Mouse (Mus musculus) adipocyte (in vitro differentiated cells): ENCODE measurements at regions not wholly inside any gene's neighbourhood (a gene's known extent, or its start where the extent isn't known, plus 50 kb on each side); places are given as distances from the start of the nearest gene placed in this dataset.

Experiments
- DNase-seq: peaks from one replicate; pipeline ENCODE4 v3.0.0-alpha.2; 2016; ENCODE audit warnings: low spot score

- DNase-seq, result no peak
These were observed 87.6 kb downstream of the Rpl10-ps3 start for GRCm38 (mm10) chr9:50257162-50257561.

GRCm38 (mm10) chr9:50244982-50245671, 99.6 kb downstream of the Rpl10-ps3 start:
- DNase-seq, result no peak

- DNase-seq, result no peak
These were observed 103.8 kb downstream of the Rpl10-ps3 start for GRCm38 (mm10) chr9:50240923-50241322.

- no peak for DNase-seq
These were observed 108.9 kb downstream of the Rpl10-ps3 start for GRCm38 (mm10) chr9:50235908-50236307.

GRCm38 (mm10) chr9:50234655-50235054, 110.1 kb downstream of the Rpl10-ps3 start:
- no peak for DNase-seq

- DNase-seq, result no peak
These were observed 111.7 kb downstream of the Rpl10-ps3 start for GRCm38 (mm10) chr9:50232958-50233510.

GRCm38 (mm10) chr9:50210481-50210880, 134.3 kb downstream of the Rpl10-ps3 start:
- DNase-seq, result no peak

GRCm38 (mm10) chr9:50199422-50200218, 145.1 kb downstream of the Rpl10-ps3 start:
- no peak for DNase-seq

- DNase-seq, result no peak
These were observed 152.2 kb downstream of the Rpl10-ps3 start for GRCm38 (mm10) chr9:50192400-50193110.

- no peak for DNase-seq
These were observed 153.6 kb downstream of the Rpl10-ps3 start for GRCm38 (mm10) chr9:50191136-50191535.

- peak; percentile 64 for DNase-seq
These were observed 156.1 kb downstream of the Rpl10-ps3 start for GRCm38 (mm10) chr9:50188576-50189070.

GRCm38 (mm10) chr9:50181360-50181759, 163.4 kb downstream of the Rpl10-ps3 start:
- no peak for DNase-seq

- DNase-seq, result no peak
These were observed 168.6 kb downstream of the Rpl10-ps3 start for GRCm38 (mm10) chr9:50176131-50176530.

- DNase-seq, result peak; percentile 92
These were observed 172.8 kb downstream of the Rpl10-ps3 start for GRCm38 (mm10) chr9:50171826-50172464.

GRCm38 (mm10) chr9:50171164-50171563, 173.6 kb downstream of the Rpl10-ps3 start:
- DNase-seq, result no peak

- DNase-seq, result no peak
These were observed 174.1 kb downstream of the Rpl10-ps3 start for GRCm38 (mm10) chr9:50170637-50171036.

- DNase-seq, result no peak
These were observed 190.2 kb downstream of the Rpl10-ps3 start for GRCm38 (mm10) chr9:50154618-50155017.

- DNase-seq, result peak; percentile 30
These were observed 194.7 kb downstream of the Rpl10-ps3 start for GRCm38 (mm10) chr9:50150091-50150490.

- peak; percentile 77 for DNase-seq
These were observed 202.0 kb downstream of the Rpl10-ps3 start for GRCm38 (mm10) chr9:50142756-50143155.

GRCm38 (mm10) chr9:50142091-50142490, 202.7 kb downstream of the Rpl10-ps3 start:
- DNase-seq, result no peak

- peak; percentile 32 for DNase-seq
These were observed 203.6 kb downstream of the Rpl10-ps3 start for GRCm38 (mm10) chr9:50141176-50141575.
